Mouse (Mus musculus): ENCODE measurements at regions not wholly inside any gene's neighbourhood (a gene's known extent, or its start where the extent isn't known, plus 50 kb on each side); places are given as distances from the start of the nearest gene placed in this dataset.

DNA sequence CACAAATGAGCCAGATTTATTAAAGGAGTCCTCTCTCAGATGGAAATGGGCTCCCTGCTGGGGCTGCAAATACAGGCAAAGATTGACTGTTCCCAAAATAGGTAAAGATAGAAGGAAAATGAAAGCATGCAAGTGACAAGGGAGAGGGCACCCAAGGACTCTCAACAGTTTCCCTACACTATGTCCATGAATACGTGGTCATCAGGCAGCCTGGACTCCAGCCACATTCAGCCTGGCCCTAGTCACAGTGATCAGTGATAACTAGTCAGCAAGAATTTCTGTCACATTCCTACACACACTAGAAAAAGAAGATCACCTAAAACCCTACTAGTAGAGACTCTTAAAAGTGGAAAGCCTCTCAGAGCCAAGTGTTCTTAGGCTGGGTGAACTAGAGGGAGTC lies 56.9 kb upstream of the Plxna2 start:
- TF ChIP-seq CTCF (IDR thresholded peaks at IDR 0.05; ENCODE audit: control insufficient read depth, insufficient read depth, low read length) (no peak), POLR2A (IDR thresholded peaks at IDR 0.05; ENCODE audit: borderline replicate concordance, control insufficient read depth, low read depth, low read length) (no peak)
